Mouse (Mus musculus): ENCODE measurements at regions not wholly inside any gene's neighbourhood (a gene's known extent, or its start where the extent isn't known, plus 50 kb on each side); places are given as distances from the start of the nearest gene placed in this dataset.

DNA sequence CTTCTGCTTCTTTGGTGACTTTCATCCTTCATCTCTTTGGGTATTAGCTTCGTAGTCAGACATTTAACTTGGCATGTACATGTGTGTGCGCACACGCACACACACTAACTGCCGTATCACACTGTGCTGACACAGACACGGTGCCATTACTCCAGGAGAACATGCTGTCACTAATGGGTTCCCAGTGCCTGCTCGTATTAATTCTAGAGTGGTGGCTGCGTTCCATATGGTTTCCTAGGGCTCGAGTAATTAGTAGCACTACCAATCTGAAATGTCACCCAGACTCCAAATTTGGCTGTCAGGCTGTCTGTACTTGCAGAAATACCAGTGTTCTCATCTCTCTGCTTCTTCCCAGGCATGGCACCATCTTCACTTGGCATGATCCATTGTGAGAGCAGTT, 137.3 kb upstream of the Pum3 start:
- TF ChIP-seq CTCF (IDR thresholded peaks at IDR 0.05; ENCODE audit: insufficient read depth, low read length) (no peak), POLR2A (IDR thresholded peaks at IDR 0.05; ENCODE audit: borderline replicate concordance, extremely low read depth, low read depth, low read length) (no peak)
